In genomic region chr7:91962956-91963355, GRCm38 (mm10) we compare ENCODE assay signal across 19 mouse cellular contexts.
"Had no signal": no experiment of that assay in that cellular context is flagged by ENCODE, and none has a peak within 500 bp of the region (broad histone marks: within the 10 kb centered on the region; RNA-seq: fewer than 3 reads in every experiment).

No protein-coding gene starts in this region.

- H3K9me3 ChIP-seq: liver, embryonic 15.5 days; lung, embryonic 15.5 days; megakaryocyte, embryonic 14.5 days; midbrain, embryonic 12.5 days; neural tube, embryonic 12.5 days had no signal

- DNase-seq: liver, postnatal 0 days; lung, adult 2 months; lung, postnatal 14 days; lung, postnatal 36 days; midbrain, embryonic 14.5 days; right cerebral cortex, postnatal 25 days; right cerebral cortex, postnatal 4 days; spleen, adult 18-20 months; thymus, adult 18-20 months; thymus, postnatal 14 days; thymus, postnatal 36 days had no signal

- H3K27me3 ChIP-seq: liver, embryonic 15.5 days; lung, embryonic 15.5 days; megakaryocyte, embryonic 14.5 days; midbrain, embryonic 12.5 days; neural tube, embryonic 12.5 days had no signal

- H3K4me3 ChIP-seq: liver, embryonic 15.5 days; lung, embryonic 15.5 days; megakaryocyte, embryonic 14.5 days; midbrain, embryonic 12.5 days; neural tube, embryonic 12.5 days had no signal

- H3K36me3 ChIP-seq: liver, embryonic 15.5 days; lung, embryonic 15.5 days; midbrain, embryonic 12.5 days; neural tube, embryonic 12.5 days had no signal

- ATAC-seq: liver, postnatal 0 days; lung, postnatal 0 days; midbrain, embryonic 16.5 days had no signal

- H3K27ac ChIP-seq: liver, embryonic 15.5 days; lung, embryonic 15.5 days; macrophage; midbrain, embryonic 12.5 days; neural tube, embryonic 12.5 days had no signal

- H3K4me1 ChIP-seq: liver, embryonic 15.5 days; lung, embryonic 15.5 days; megakaryocyte, embryonic 14.5 days; midbrain, embryonic 12.5 days; neural tube, embryonic 12.5 days had no signal

- H3K9ac ChIP-seq: liver, embryonic 15.5 days; liver, postnatal 0 days; lung, embryonic 15.5 days; midbrain, embryonic 12.5 days; neural tube, embryonic 12.5 days had no signal

- H3K4me2 ChIP-seq: liver, embryonic 15.5 days; lung, embryonic 15.5 days; midbrain, embryonic 12.5 days; neural tube, embryonic 12.5 days had no signal
